In the genomic region with DNA sequence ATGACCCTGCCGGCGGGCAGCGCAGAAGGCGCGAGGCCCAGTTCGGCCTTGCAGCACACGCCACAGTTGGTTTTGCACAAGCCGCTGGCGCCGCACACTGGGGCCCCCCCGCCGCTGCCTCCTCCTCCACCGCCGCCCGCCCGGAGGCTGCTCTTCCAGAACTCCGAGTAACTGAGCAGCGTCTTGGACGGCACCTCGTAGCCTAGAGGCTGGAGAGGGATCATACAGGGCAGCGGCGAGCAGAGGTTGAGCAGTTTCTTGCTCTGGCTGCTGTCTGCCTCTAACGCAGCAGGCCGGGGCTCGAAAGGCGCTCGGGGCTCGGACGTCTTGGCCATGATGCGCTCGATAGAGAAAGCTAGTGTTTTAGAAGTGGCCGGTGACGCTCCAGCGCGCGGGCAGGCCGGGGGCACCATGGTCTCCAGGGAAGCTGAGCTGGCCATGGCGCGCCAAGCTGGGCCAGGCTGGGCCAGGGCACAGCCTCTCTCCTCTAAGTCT, we compare ENCODE assay signal across 10 mouse cellular contexts. TPM values are rescaled to one million over a fixed set of nuclear protein-coding genes. Genes with fewer than 3 reads are reported as not detected.
A peak's percentile ranks its signal among the peaks of the same experiment; 100 is the strongest.
DNase-seq lines count a peak whose midpoint lies in the region; ATAC-seq and TF ChIP-seq lines count a peak whose summit lies in the region.
"Had no signal": no experiment of that assay in that cellular context is flagged by ENCODE, and none has a peak within 500 bp of the region (broad histone marks: within the 10 kb centered on the region; RNA-seq: fewer than 3 reads in every experiment).

No protein-coding gene starts in this region.

- peak overlapping the region; percentile 65 for H3K4me2 ChIP-seq in heart, embryonic 14.5 days (ENCODE audit: low read length)

- TF ChIP-seq CTCF in E14TG2a.4 (conservative IDR thresholded peaks at IDR 0.05; ENCODE audit: low read length): no peak

- H3K4me1 ChIP-seq in heart, embryonic 14.5 days (ENCODE audit: control insufficient read depth in 2 of 2, insufficient read depth in 2 of 2, low read length in 2 of 2): peaks cover 2 to 20% of the 10 kb centered on the region in 2 experiments; a peak in 3 of 4 replicates
- H3K4me1 ChIP-seq in E14TG2a.4 (replicated peaks; ENCODE audit: low read depth, low read length): peaks cover 67% of the 10 kb centered on the region
- peaks cover 52% of the 10 kb centered on the region for H3K4me1 ChIP-seq in embryonic facial prominence, embryonic 10.5 days

- no peak overlapping the region for H3K27ac ChIP-seq in heart, embryonic 14.5 days (replicated peaks in 1 of 2; ENCODE audit: control insufficient read depth in 1 of 2, insufficient read depth in 1 of 2, low read depth in 2 of 2, low read length in 2 of 2)
- peak overlapping the region; percentile 66 for H3K27ac ChIP-seq in embryonic facial prominence, embryonic 10.5 days (replicated peaks)

- WGBS in heart, embryonic 14.5 days: under 1% methylated on average over 39 of the region's 39 CpGs
- under 1% methylated on average over 39 of the region's 39 CpGs for WGBS in embryonic facial prominence, embryonic 10.5 days

- intact Hi-C loops in heart, postnatal 36 days (cut with DNase I): no loop called here

- no peak for ATAC-seq in heart, embryonic 14.5 days (ENCODE audit: insufficient number of reproducible peaks, insufficient read depth, low FRiP score, low read depth)
- ATAC-seq: Patski had no signal

- peak overlapping the region; percentile 6 to 22; a peak in 3 of 4 replicates for H3K4me3 ChIP-seq in heart, embryonic 14.5 days (ENCODE audit: control insufficient read depth in 1 of 2, insufficient read depth in 1 of 2, low read depth in 1 of 2, low read length in 2 of 2)
- peak overlapping the region; percentile 68 for H3K4me3 ChIP-seq in E14TG2a.4 (replicated peaks; ENCODE audit: low read length)
- peak overlapping the region; percentile 50 for H3K4me3 ChIP-seq in embryonic facial prominence, embryonic 10.5 days

- no peaks in the 10 kb centered on the region for H3K9me3 ChIP-seq in heart, embryonic 14.5 days (ENCODE audit: control insufficient read depth, low read length)
- H3K9me3 ChIP-seq in E14TG2a.4 (ENCODE audit: low read length): no peaks in the 10 kb centered on the region
- no peaks in the 10 kb centered on the region for H3K9me3 ChIP-seq in embryonic facial prominence, embryonic 10.5 days

- H3K36me3 ChIP-seq in heart, embryonic 14.5 days (ENCODE audit: control insufficient read depth, insufficient read depth, low read length): no peaks in the 10 kb centered on the region
- no peaks in the 10 kb centered on the region for H3K36me3 ChIP-seq in E14TG2a.4 (ENCODE audit: insufficient read depth, low read length)
- no peaks in the 10 kb centered on the region for H3K36me3 ChIP-seq in embryonic facial prominence, embryonic 10.5 days (replicated peaks)

- no peak for DNase-seq in heart, postnatal 36 days
- DNase-seq in embryonic facial prominence, embryonic 10.5 days (ENCODE audit: low spot score): peak; percentile 67
- DNase-seq in layer of hippocampus, postnatal 36 days: peak; percentile 51 to 53
- no peak for DNase-seq in spleen, adult 18-20 months
- no peak for DNase-seq in cerebellum, adult 11 months
- no peak for DNase-seq in cerebellum, adult 9-11 months
- DNase-seq: gastrocnemius, postnatal 14 days had no signal

- no peak overlapping the region for H3K9ac ChIP-seq in heart, embryonic 14.5 days (ENCODE audit: low read length)

- H3K27me3 ChIP-seq in heart, embryonic 14.5 days (ENCODE audit: control insufficient read depth, insufficient read depth, low read length): peaks cover 99% of the 10 kb centered on the region
- peaks cover 100% of the 10 kb centered on the region for H3K27me3 ChIP-seq in E14TG2a.4 (ENCODE audit: insufficient read depth, low read length)
- peaks cover 100% of the 10 kb centered on the region for H3K27me3 ChIP-seq in embryonic facial prominence, embryonic 10.5 days (replicated peaks; ENCODE audit: low read depth, poor library complexity, severe bottlenecking)

RNA-seq across cellular contexts. Expression of a gene that starts 3.2 kb away (rescaled TPM):
- polyA plus RNA-seq in heart, embryonic 14.5 days (2014; fragmentation: Nextera tagmentation; extraction: Ambion mirVana): not detected in 2 replicates
- not detected for total RNA-seq in heart, postnatal 36 days (2021)
- polyA plus RNA-seq in embryonic facial prominence, embryonic 10.5 days (2016; fragmentation: Nextera tagmentation; extraction: Ambion mirVana): 2.8 and 3.2 TPM in 2 replicates
- total RNA-seq in layer of hippocampus, postnatal 36 days (2021): 10 to 100 TPM; 41.0 to 45.7 TPM
- total RNA-seq: gastrocnemius, postnatal 14 days had no signal
- polyA plus RNA-seq: Patski had no signal

Comparison
In these comparisons a context has a peak if more than half of its experiments do, and no peak if none do; other contexts are left out.
1. H3K4me3 ChIP-seq: peak in every context shown above with its lines; median percentile 68 in E14TG2a.4; 50 in embryonic facial prominence, embryonic 10.5 days; 14 in heart, embryonic 14.5 days.
2. DNase-seq: peak in embryonic facial prominence, embryonic 10.5 days (single experiment) and layer of hippocampus, postnatal 36 days (2 of 2); none in heart, postnatal 36 days (0 of 2), spleen, adult 18-20 months (0 of 2), cerebellum, adult 11 months (single experiment) and cerebellum, adult 9-11 months (single experiment).
3. RNA of a gene that starts 3.2 kb away (total RNA-seq): 41.0 to 45.7 TPM in layer of hippocampus, postnatal 36 days; not detected in heart, postnatal 36 days; every median in the first group is over 10 times any median in the second.